Mouse (Mus musculus) heart, postnatal 0 days (tissue): ENCODE measurements at regions not wholly inside any gene's neighbourhood (a gene's known extent, or its start where the extent isn't known, plus 50 kb on each side); places are given as distances from the start of the nearest gene placed in this dataset. TPM values are rescaled to one million over a fixed set of nuclear protein-coding genes. Genes with fewer than 3 reads are reported as not detected.

ENCODE experiments used
- ATAC-seq: fragments of 200-750 bp; cut with Nextera tagmentation; 2 replicates; pipeline ENCODE4 v1.8.0; 2017; ENCODE audit warnings: low read depth, moderate number of reproducible peaks, moderate library complexity; ENCODE audit not compliant: insufficient read depth
- DNase-seq: peaks from one replicate; pipeline ENCODE4 v3.0.0-alpha.2; 2016; ENCODE audit warnings: low spot score
- H3K27ac ChIP-seq: fragments of 300-500 bp; sonication (generic); 2 replicates; pipeline ENCODE4 v1.5.1; 2014; ENCODE audit warnings: low read depth, mild to moderate bottlenecking
- H3K27me3 ChIP-seq: fragments of 300-500 bp; sonication (generic); 2 replicates; pipeline ENCODE4 v1.6.1; 2014; ENCODE audit warnings: low read length, mixed read lengths; ENCODE audit not compliant: control insufficient read depth, insufficient read depth
- H3K36me3 ChIP-seq: fragments of 300-500 bp; sonication (generic); replicated peaks from 2 replicates; pipeline ENCODE4 v1.6.1; 2014; ENCODE audit warnings: low read length, mixed read lengths; ENCODE audit not compliant: control insufficient read depth, insufficient read depth
- H3K4me1 ChIP-seq: fragments of 300-500 bp; sonication (generic); 2 replicates; pipeline ENCODE4 v1.6.1; 2014; ENCODE audit warnings: antibody characterized with exemption; ENCODE audit not compliant: control insufficient read depth, insufficient read depth
- H3K4me2 ChIP-seq: fragments of 300-500 bp; sonication (generic); 2 replicates; pipeline ENCODE4 v1.6.1; 2014; ENCODE audit warnings: low read depth, mild to moderate bottlenecking, low read length, moderate library complexity
- H3K4me3 ChIP-seq: fragments of 300-500 bp; sonication (generic); 2 replicates; pipeline ENCODE4 v1.5.1; 2014; ENCODE audit warnings: low read depth, low read length
- H3K9ac ChIP-seq: fragments of 300-500 bp; sonication (generic); replicated peaks from 2 replicates; pipeline ENCODE4 v1.6.1; 2014; ENCODE audit warnings: low read depth, low read length, mixed read lengths
- H3K9me3 ChIP-seq: fragments of 300-500 bp; sonication (generic); replicated peaks from 2 replicates; pipeline ENCODE4 v1.6.1; 2016; ENCODE audit warnings: low read length; ENCODE audit not compliant: control insufficient read depth
- CTCF ChIP-seq: IDR thresholded peaks from 2 replicates; pipeline ENCODE4 v1.5.1; 2016; ENCODE audit warnings: antibody characterized with exemption, control low read depth, low read depth
- EP300 ChIP-seq: IDR thresholded peaks from 2 replicates; pipeline ENCODE4 v1.6.1; 2016; ENCODE audit warnings: antibody characterized with exemption, low read depth
- WGBS: fragments of 180-500 bp; shearing (Covaris S2); extraction: QIAGEN DNeasy Blood & Tissue Kit; methylation state at CpG from one replicate; pipeline ENCODE4 v1.1.7; 2014; 5-methylcytosine and 5-hydroxymethylcytosine counted together
- microRNA-seq: library from miRNA; unstranded; fragments of <30 nt; microRNA quantifications from one replicate; pipeline ENCODE4, GENCODE M21; 2016

DNA sequence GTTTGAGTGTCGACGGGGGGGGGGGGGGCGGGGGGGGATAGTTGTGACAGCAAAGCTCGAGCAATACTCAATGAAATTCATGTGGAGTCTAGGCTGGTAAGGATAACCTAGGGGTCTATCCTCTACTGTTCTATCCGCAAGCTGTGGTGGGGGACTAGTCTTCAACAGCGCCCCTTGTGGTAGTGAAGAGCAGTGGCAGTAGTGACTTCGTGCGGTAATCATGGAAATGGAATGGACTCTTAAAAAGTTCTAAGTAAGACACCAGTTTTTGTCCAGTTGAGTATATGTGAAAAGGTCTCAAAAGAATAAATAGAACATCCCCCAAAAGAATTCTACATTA, 51.1 kb upstream of the Lrig1 start:
- Histone ChIP-seq H3K4me1 (no peaks in the 10 kb centered on the region), H3K27ac (no peak overlapping the region), H3K4me3 (no peak overlapping the region), H3K4me2 (no peak overlapping the region), H3K9me3 (no peaks in the 10 kb centered on the region), H3K27me3 (no peaks in the 10 kb centered on the region), H3K36me3 (no peaks in the 10 kb centered on the region), H3K9ac (no peak overlapping the region)
- ATAC-seq (no peak), DNase-seq (no peak)
- no peak for TF ChIP-seq EP300
- peak; percentile 18; the same call in 1 of the 2 replicates for TF ChIP-seq CTCF
- 31% methylated on average over 8 of the region's 8 CpGs for WGBS

DNA sequence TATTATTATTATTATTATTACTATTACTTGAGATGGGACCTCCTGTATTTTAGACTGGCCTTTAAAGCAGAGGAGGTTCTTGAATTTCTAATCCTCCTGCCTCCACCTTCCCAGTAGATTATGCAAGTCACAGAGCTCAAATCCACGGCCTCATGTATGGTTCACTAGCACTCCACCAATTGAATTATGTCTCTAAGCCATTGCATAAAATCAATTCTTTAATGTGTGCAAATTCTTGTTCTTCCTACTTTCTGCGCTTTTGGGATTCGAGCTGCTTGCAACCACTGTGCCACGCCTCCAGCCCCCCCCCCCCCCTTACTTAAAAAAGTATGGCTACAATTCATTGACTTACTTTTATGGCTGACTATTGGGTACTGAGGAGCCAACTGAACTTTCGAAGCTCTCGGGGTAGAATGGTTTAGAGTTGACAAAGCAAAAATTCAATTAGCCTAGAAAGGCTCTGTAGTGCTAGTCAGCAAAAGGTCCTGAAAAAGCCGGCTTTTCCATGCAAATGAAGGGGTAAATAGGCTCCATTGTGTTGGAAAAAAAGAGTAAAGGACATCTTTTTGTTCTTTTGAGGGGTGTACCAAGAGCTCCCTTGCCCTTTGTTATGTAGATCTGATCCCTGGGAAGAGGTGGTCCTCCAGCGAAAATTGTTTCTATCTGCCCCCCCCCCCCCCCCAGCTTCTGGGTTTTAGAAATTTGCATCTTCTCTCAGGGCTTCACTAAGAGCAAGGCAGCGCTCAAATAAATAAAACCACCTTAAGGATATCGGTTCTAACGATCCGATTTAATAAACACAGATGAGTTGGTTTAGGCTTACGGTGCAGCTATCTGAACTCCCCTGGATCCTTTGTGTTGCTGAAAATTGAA, 50.5 kb upstream of the Lrig1 start:
- 47% methylated on average over 13 of the region's 13 CpGs for WGBS
- Histone ChIP-seq H3K36me3 (no peaks in the 10 kb centered on the region), H3K4me1 (no peaks in the 10 kb centered on the region), H3K27ac (no peak overlapping the region), H3K9me3 (no peaks in the 10 kb centered on the region), H3K9ac (no peak overlapping the region), H3K4me2 (no peak overlapping the region), H3K27me3 (no peaks in the 10 kb centered on the region), H3K4me3 (no peak overlapping the region)
- TF ChIP-seq CTCF, result no peak
- no peak for TF ChIP-seq EP300
- ATAC-seq (no peak), DNase-seq (no peak)

Small RNAs in the stretch of these regions (microRNA-seq; reads per million reads assigned to microRNA genes)
- not detected for gene Gm23364
